Mouse (Mus musculus): ENCODE data around the gene Brwd3. TPM values are rescaled to one million over a fixed set of nuclear protein-coding genes. Genes with fewer than 3 reads are reported as not detected.

The Brwd3 gene
- 0.74 and 0.91 TPM in 2 replicates for polyA plus RNA-seq (2015; fragmentation: Nextera tagmentation; extraction: Ambion mirVana)

DNA sequence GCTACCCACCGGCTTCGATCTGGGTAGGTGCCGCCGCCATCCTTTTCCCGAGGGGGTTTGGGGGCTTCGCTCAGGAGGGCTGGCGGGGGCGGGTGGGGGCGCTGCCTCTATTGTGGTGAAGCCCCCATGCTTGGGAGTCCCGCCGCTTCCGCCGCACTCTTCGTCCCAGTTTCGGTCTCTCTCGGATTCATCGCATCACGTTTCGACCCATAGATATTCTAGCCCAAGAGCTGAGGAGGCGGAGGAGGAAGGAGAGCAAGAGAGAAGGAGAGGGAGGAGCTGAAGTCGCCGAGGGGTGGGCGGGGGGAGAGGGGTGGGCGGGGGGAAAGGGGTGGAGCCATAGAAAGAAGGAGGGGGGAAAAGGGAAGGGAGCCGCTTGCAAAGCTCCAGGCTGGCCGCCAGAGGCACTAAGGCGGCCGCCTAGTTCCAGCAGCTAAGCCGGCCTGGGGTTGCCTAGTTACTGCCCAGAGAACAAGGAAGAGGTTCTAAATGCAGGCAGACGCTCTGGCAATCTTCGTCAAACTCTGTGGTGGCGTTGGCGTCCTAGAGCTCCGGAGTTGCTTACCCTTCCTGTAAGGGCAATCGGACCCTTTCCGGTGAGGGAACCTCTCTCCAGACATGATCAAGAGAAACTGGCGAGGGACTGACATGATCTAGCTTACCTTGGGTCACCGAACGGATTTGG, at the start of gene Brwd3:
TSS of gene Brwd3 (minus strand) at position 283 of the 685 bp plus-strand sequence.
- H3K4me2 ChIP-seq (ENCODE audit: low read depth, low read length) = peak within 1 kb of the TSS; percentile 66
- no peaks in the 10 kb centered on the region; the same call in 1 of the 2 replicates for H3K4me1 ChIP-seq (ENCODE audit: control insufficient read depth, low read depth, low read length)
- ATAC-seq (ENCODE audit: low read depth) = peak; percentile 91
- H3K9me3 ChIP-seq (replicated peaks; ENCODE audit: control insufficient read depth, low read length) = no peaks in the 10 kb centered on the region
- H3K36me3 ChIP-seq (ENCODE audit: control insufficient read depth, insufficient read depth) = no peaks in the 10 kb centered on the region
- H3K27me3 ChIP-seq (ENCODE audit: control insufficient read depth, insufficient read depth, low read depth, low read length) = no peaks in the 10 kb centered on the region
- H3K4me3 ChIP-seq (ENCODE audit: low read depth, low read length) = peak within 1 kb of the TSS; percentile 77
- 8% methylated on average over 34 of the region's 39 CpGs for WGBS (ENCODE audit: insufficient replicate concordance)
- H3K27ac ChIP-seq (ENCODE audit: low read length) = peak within 1 kb of the TSS; percentile 87
- peak within 1 kb of the TSS; percentile 78 for H3K9ac ChIP-seq (ENCODE audit: low read depth, low read length)

DNA sequence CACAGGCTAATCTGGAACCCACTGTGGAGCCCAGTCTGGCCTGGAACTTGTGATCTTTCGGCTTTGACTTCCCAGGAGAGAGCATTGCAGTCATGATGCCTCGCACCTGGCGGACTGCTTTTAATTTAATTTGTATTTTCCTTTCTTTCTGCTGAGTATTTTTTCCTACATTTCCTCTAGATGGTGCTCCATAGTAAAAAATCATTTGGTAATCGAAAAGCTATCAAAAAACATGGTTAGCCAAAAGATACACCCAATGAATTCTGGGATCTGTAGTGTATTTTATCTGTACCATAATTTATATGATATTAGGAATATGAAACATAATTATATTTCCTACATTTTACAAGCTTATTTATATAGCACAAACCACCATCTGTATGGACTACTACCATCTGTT, 28.5 kb upstream of the Brwd3 start:
- H3K4me2 ChIP-seq (ENCODE audit: low read depth, low read length) = no peak overlapping the region
- no peak overlapping the region for H3K9ac ChIP-seq (ENCODE audit: low read depth, low read length)
- no peaks in the 10 kb centered on the region for H3K27me3 ChIP-seq (ENCODE audit: control insufficient read depth, insufficient read depth, low read depth, low read length)
- H3K27ac ChIP-seq (ENCODE audit: low read length) = no peak overlapping the region
- H3K4me3 ChIP-seq (ENCODE audit: low read depth, low read length) = no peak overlapping the region
- no peaks in the 10 kb centered on the region for H3K9me3 ChIP-seq (replicated peaks; ENCODE audit: control insufficient read depth, low read length)
- whole genome bisulfite sequencing (ENCODE audit: insufficient replicate concordance) = 66% methylated on average over 4 of the region's 4 CpGs
- ATAC-seq (ENCODE audit: low read depth) = no peak
- H3K4me1 ChIP-seq (ENCODE audit: control insufficient read depth, low read depth, low read length) = no peaks in the 10 kb centered on the region
- no peaks in the 10 kb centered on the region for H3K36me3 ChIP-seq (ENCODE audit: control insufficient read depth, insufficient read depth)

DNA sequence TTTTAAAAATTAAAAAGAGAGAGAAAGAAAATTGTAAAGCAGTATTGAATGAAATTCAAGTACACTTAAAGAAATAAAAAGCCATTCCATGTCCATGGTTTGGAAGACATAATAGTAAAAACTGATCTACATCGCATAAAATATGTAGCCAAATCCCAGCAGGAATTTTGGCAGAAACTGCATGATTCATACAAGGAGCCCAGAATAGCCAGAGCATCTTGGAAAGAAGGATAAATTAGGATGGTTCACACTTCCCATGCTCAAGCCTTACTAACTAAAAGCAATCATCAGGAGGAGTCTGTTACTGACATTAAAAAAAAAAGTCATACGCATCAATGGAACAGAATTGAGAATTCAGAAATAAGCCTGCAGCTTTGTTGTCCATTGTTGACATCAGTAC, 8.5 kb upstream of the Brwd3 start:
- H3K4me1 ChIP-seq (ENCODE audit: control insufficient read depth, low read depth, low read length) = no peaks in the 10 kb centered on the region
- no peaks in the 10 kb centered on the region for H3K36me3 ChIP-seq (ENCODE audit: control insufficient read depth, insufficient read depth)
- no peak overlapping the region for H3K27ac ChIP-seq (ENCODE audit: low read length)
- H3K4me3 ChIP-seq (ENCODE audit: low read depth, low read length) = no peak overlapping the region
- H3K9me3 ChIP-seq (replicated peaks; ENCODE audit: control insufficient read depth, low read length) = no peaks in the 10 kb centered on the region
- 79% methylated on average over 2 of the region's 2 CpGs for WGBS (ENCODE audit: insufficient replicate concordance)
- no peaks in the 10 kb centered on the region for H3K27me3 ChIP-seq (ENCODE audit: control insufficient read depth, insufficient read depth, low read depth, low read length)
- no peak for ATAC-seq (ENCODE audit: low read depth)
- no peak overlapping the region for H3K4me2 ChIP-seq (ENCODE audit: low read depth, low read length)
- no peak overlapping the region for H3K9ac ChIP-seq (ENCODE audit: low read depth, low read length)

DNA sequence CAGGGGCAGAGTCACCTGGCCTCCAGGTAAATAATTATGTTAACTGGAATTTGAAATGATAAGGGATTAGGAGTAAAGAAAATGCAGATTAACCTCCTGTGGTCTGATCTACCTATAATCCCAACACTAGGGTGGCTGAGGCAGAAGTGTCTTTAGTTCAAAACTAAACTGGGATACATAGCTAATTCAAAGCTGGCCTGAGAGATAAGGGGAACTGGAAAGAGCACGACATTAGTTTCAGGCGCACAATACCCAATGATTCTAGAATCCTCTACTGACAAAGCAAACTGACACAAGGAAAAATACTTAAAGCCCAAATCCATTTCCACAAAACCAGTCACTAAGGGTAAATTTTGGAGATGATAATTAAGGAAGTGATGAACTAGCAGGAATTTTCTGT, 2.2 kb upstream of the Brwd3 start:
- 36% methylated on average over 2 of the region's 2 CpGs for WGBS (ENCODE audit: insufficient replicate concordance)
- no peak for ATAC-seq (ENCODE audit: low read depth)

DNA sequence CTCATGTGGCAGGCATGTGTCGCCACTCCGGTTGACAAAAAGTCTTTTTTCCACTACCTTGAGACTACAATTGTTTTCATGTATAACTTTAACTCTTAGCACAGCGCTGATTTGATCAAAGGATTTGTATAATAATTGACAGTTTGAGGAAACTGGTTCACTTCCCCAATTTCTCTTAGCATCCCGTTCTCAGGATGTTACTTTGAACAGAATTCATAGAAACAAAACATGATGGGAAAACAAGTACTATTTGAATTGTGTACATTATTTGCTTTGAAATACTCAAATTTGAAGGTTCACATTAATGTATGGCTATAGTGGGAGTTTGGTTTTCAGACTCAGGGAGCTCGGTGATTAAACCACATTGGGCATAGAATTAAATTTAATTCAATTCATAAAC, 1.1 kb upstream of the Brwd3 start:
- Histone ChIP-seq H3K27me3 (ENCODE audit: control insufficient read depth, insufficient read depth, low read depth, low read length) (no peaks in the 10 kb centered on the region), H3K4me3 (ENCODE audit: low read depth, low read length) (peak overlapping the region; percentile 77), H3K36me3 (ENCODE audit: control insufficient read depth, insufficient read depth) (no peaks in the 10 kb centered on the region), H3K4me1 (ENCODE audit: control insufficient read depth, low read depth, low read length) (no peaks in the 10 kb centered on the region; the same call in 1 of the 2 replicates), H3K27ac (ENCODE audit: low read length) (peak overlapping the region; percentile 87), H3K4me2 (ENCODE audit: low read depth, low read length) (peak overlapping the region; percentile 59), H3K9ac (ENCODE audit: low read depth, low read length) (peak overlapping the region; percentile 66), H3K9me3 (replicated peaks; ENCODE audit: control insufficient read depth, low read length) (no peaks in the 10 kb centered on the region)
- WGBS (ENCODE audit: insufficient replicate concordance) = 37% methylated on average over 5 of the region's 5 CpGs
- no peak for ATAC-seq (ENCODE audit: low read depth)

More for the DNA sequence above, 2.2 kb upstream of the Brwd3 start:
- Histone ChIP-seq H3K27me3 (ENCODE audit: control insufficient read depth, insufficient read depth, low read depth, low read length) (no peaks in the 10 kb centered on the region), H3K9ac (ENCODE audit: low read depth, low read length) (no peak overlapping the region), H3K4me2 (ENCODE audit: low read depth, low read length) (no peak overlapping the region), H3K9me3 (replicated peaks; ENCODE audit: control insufficient read depth, low read length) (no peaks in the 10 kb centered on the region), H3K4me1 (ENCODE audit: control insufficient read depth, low read depth, low read length) (no peaks in the 10 kb centered on the region; the same call in 1 of the 2 replicates), H3K4me3 (ENCODE audit: low read depth, low read length) (no peak overlapping the region), H3K36me3 (ENCODE audit: control insufficient read depth, insufficient read depth) (no peaks in the 10 kb centered on the region), H3K27ac (ENCODE audit: low read length) (no peak overlapping the region)

DNA sequence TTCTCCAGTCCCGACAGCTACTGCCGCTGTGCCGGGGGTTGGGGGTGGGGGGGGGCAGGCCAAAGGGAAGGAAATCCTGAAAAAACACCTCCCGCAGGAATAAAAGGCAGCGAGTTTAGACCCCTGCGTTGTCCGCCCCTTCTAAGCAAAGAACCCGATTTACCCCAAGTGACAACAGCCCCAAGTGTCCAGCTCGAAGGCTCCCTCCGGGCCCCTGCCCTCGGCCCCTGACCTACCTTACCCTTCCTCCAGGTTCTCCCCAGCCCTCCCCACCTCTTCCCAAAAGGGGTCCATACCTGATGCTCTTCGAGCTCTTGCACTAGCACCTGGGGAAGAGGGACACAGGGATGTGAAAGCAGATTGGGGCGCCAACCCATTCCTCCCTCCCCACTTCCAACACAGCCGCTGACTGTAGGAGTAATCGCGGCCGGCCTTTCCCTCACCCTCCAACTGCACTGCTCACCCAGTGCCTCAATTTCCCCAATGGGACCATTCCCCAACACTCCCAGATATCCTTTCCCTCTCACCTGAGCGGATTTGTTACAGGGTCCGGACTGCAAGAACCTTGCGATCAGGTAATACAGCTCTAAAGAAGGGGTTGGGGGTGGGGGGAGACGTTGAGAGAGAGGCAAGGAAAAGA, 671 bp downstream of the Brwd3 start:
- no peaks in the 10 kb centered on the region for H3K27me3 ChIP-seq (ENCODE audit: control insufficient read depth, insufficient read depth, low read depth, low read length)
- H3K36me3 ChIP-seq (ENCODE audit: control insufficient read depth, insufficient read depth) = no peaks in the 10 kb centered on the region
- peak overlapping the region; percentile 78 for H3K9ac ChIP-seq (ENCODE audit: low read depth, low read length)
- H3K4me1 ChIP-seq (ENCODE audit: control insufficient read depth, low read depth, low read length) = no peaks in the 10 kb centered on the region; the same call in 1 of the 2 replicates
- H3K4me2 ChIP-seq (ENCODE audit: low read depth, low read length) = peak overlapping the region; percentile 66
- H3K9me3 ChIP-seq (replicated peaks; ENCODE audit: control insufficient read depth, low read length) = no peaks in the 10 kb centered on the region
- H3K27ac ChIP-seq (ENCODE audit: low read length) = peak overlapping the region; percentile 86
- H3K4me3 ChIP-seq (ENCODE audit: low read depth, low read length) = peak overlapping the region; percentile 77
- 28% methylated on average over 20 of the region's 21 CpGs for WGBS (ENCODE audit: insufficient replicate concordance)
- ATAC-seq (ENCODE audit: low read depth) = peak; percentile 20

DNA sequence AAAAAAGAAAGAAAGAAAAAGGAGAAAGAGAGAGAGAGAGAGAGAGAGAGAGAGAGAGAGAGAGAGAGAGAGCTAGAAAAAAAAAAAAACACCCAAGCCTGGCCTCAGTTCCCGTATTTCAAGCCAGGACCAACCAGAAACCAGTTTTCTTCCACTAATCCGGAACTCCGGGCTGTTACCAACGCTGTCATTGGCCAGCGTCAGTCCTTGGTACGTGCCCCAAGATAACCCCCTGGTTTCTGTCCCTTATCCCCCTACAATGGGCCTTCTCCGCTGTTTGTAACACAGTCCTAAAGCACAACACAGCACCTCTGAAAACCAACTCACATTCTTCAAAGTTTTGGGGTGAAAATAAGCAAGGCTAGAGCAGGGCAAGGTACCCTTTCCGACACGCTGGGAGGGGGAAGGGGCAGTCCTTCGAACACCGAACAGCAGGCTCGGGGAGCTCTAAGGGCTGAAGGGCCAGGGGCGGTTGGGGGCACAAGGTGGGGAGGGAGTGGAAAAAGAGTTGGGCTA, 1.4 kb downstream of the Brwd3 start:
- no peaks in the 10 kb centered on the region for H3K36me3 ChIP-seq (ENCODE audit: control insufficient read depth, insufficient read depth)
- H3K4me3 ChIP-seq (ENCODE audit: low read depth, low read length) = peak overlapping the region; percentile 77
- peak overlapping the region; percentile 78 for H3K9ac ChIP-seq (ENCODE audit: low read depth, low read length)
- peak; percentile 71 for ATAC-seq (ENCODE audit: low read depth)
- H3K27me3 ChIP-seq (ENCODE audit: control insufficient read depth, insufficient read depth, low read depth, low read length) = no peaks in the 10 kb centered on the region
- H3K9me3 ChIP-seq (replicated peaks; ENCODE audit: control insufficient read depth, low read length) = no peaks in the 10 kb centered on the region
- H3K4me1 ChIP-seq (ENCODE audit: control insufficient read depth, low read depth, low read length) = no peaks in the 10 kb centered on the region; the same call in 1 of the 2 replicates
- WGBS (ENCODE audit: insufficient replicate concordance) = 21% methylated on average over 13 of the region's 13 CpGs
- peak overlapping the region; percentile 66 for H3K4me2 ChIP-seq (ENCODE audit: low read depth, low read length)
- peak overlapping the region; percentile 86 for H3K27ac ChIP-seq (ENCODE audit: low read length)

DNA sequence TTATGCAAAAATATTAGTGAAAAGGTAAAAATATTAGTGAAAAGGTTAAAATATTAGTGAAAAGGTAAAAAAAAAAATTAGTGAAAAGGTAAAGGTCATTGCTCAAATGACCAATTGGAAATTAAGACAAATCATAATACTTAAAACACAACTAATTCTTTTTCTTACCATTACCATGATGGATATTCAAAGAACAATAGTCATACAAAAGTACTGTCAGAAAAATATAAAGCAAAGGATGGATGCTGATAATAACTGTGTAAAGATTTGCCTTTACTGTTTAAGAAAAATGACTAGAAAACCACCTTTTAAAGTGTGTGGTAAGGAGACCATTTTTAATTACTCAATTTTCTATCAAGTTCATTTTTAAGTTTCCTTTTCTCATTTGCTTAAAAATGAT, 2.9 kb downstream of the Brwd3 start:
- no peak overlapping the region for H3K4me2 ChIP-seq (ENCODE audit: low read depth, low read length)
- no peak overlapping the region for H3K9ac ChIP-seq (ENCODE audit: low read depth, low read length)
- H3K4me3 ChIP-seq (ENCODE audit: low read depth, low read length) = no peak overlapping the region
- no peak overlapping the region for H3K27ac ChIP-seq (ENCODE audit: low read length)
- ATAC-seq (ENCODE audit: low read depth) = no peak
- no peaks in the 10 kb centered on the region; the same call in 1 of the 2 replicates for H3K4me1 ChIP-seq (ENCODE audit: control insufficient read depth, low read depth, low read length)
- no peaks in the 10 kb centered on the region for H3K36me3 ChIP-seq (ENCODE audit: control insufficient read depth, insufficient read depth)
- H3K9me3 ChIP-seq (replicated peaks; ENCODE audit: control insufficient read depth, low read length) = no peaks in the 10 kb centered on the region
- no peaks in the 10 kb centered on the region for H3K27me3 ChIP-seq (ENCODE audit: control insufficient read depth, insufficient read depth, low read depth, low read length)

DNA sequence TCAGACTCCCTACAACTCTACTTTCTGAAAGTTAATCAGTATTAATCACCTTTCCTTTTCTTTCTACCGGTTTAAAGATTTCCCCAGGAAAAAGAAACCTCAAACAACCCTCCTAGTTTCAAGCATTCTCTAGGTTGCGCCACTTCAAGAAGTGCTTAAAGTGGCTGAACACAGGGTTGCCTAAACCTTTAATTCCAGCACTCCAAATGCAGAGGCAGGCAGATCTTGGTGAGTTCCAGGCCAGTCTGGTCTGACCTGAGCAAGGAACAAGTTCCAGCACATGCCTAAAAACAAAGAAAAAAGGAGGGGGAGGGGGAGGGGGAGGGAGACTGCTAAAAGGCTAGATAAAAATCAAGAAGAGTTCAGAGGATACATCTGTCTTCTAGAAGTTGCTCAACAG, 6.1 kb downstream of the Brwd3 start:
- Histone ChIP-seq H3K27me3 (ENCODE audit: control insufficient read depth, insufficient read depth, low read depth, low read length) (no peaks in the 10 kb centered on the region), H3K9me3 (replicated peaks; ENCODE audit: control insufficient read depth, low read length) (no peaks in the 10 kb centered on the region), H3K4me1 (ENCODE audit: control insufficient read depth, low read depth, low read length) (no peaks in the 10 kb centered on the region), H3K27ac (ENCODE audit: low read length) (no peak overlapping the region), H3K4me3 (ENCODE audit: low read depth, low read length) (no peak overlapping the region), H3K4me2 (ENCODE audit: low read depth, low read length) (no peak overlapping the region), H3K36me3 (ENCODE audit: control insufficient read depth, insufficient read depth) (no peaks in the 10 kb centered on the region), H3K9ac (ENCODE audit: low read depth, low read length) (no peak overlapping the region)
- 41% methylated on average over 2 of the region's 2 CpGs for WGBS (ENCODE audit: insufficient replicate concordance)
- no peak for ATAC-seq (ENCODE audit: low read depth)

Measured in liver, embryonic 16.5 days (tissue).